Mouse (Mus musculus) C2C12 (cell line): ENCODE measurements around the gene Ttc24. TPM values are rescaled to one million over a fixed set of nuclear protein-coding genes. Genes with fewer than 3 reads are reported as not detected.

Source experiments
- H3K27me3 ChIP-seq: one replicate; pipeline ENCODE4 v1.6.1; 2011; ENCODE audit not compliant: control insufficient read depth, insufficient read depth, insufficient read length
- H3K36me3 ChIP-seq: one replicate; pipeline ENCODE4 v1.6.1; 2011; ENCODE audit not compliant: control insufficient read depth, insufficient read depth
- H3K4me3 ChIP-seq: one replicate; pipeline ENCODE4 v1.5.1; 2011; ENCODE audit warnings: mild to moderate bottlenecking, control low read depth; ENCODE audit not compliant: poor library complexity, insufficient read depth, severe bottlenecking
- H3K79me2 ChIP-seq: one replicate; pipeline ENCODE4 v1.6.1; 2011; ENCODE audit not compliant: control insufficient read depth, insufficient read depth
- H3K79me3 ChIP-seq: one replicate; pipeline ENCODE4 v1.6.1; 2011; ENCODE audit warnings: low read depth, control low read depth
- H3ac ChIP-seq: one replicate; pipeline ENCODE3; 2011; ENCODE audit warnings: low read depth; ENCODE audit not compliant: control insufficient read depth, insufficient read length
- CEBPB ChIP-seq: IDR thresholded peaks from one replicate; pipeline ENCODE4 v1.6.1; 2011; ENCODE audit warnings: low read depth, mild to moderate bottlenecking, control low read depth, moderate library complexity
- CTCF ChIP-seq: IDR thresholded peaks from one replicate; pipeline ENCODE4 v1.5.1; 2011; ENCODE audit not compliant: control insufficient read depth, insufficient read depth, insufficient read length
- FOSL1 ChIP-seq: IDR thresholded peaks from one replicate; pipeline ENCODE4 v1.8.0; 2011; ENCODE audit warnings: mild to moderate bottlenecking, low read length; ENCODE audit not compliant: poor library complexity, insufficient read depth, severe bottlenecking
- MAX ChIP-seq: IDR thresholded peaks from one replicate; pipeline ENCODE4 v1.6.1; 2011; ENCODE audit warnings: mild to moderate bottlenecking, control low read depth
- MYOD1 ChIP-seq: IDR thresholded peaks from one replicate; pipeline ENCODE4 v1.6.1; 2011; ENCODE audit warnings: low read depth; ENCODE audit not compliant: control insufficient read depth, insufficient read length
- MYOG ChIP-seq: IDR thresholded peaks from one replicate; pipeline ENCODE4 v1.6.1; 2011; ENCODE audit not compliant: control insufficient read depth, insufficient read length; ENCODE audit errors: extremely low read depth
- USF1 ChIP-seq: IDR thresholded peaks from one replicate; pipeline ENCODE4 v1.6.1; 2011; ENCODE audit warnings: low read depth, mild to moderate bottlenecking, control low read depth, moderate library complexity
- polyA plus RNA-seq: library from polyadenylated mRNA; unstranded; fragments of >200 nt; fragmentation: generic; extraction: Trizol; gene quantifications from one replicate; pipeline ENCODE4 v1.2.1, GENCODE M21; 2012; ENCODE audit warnings: missing spikeins

Gene Ttc24
- polyA plus RNA-seq, 1 experiment = not detected

GRCm38 (mm10) chr3:88030608-88031395 is 47.3 kb downstream of the Ttc24 start:
- Histone ChIP-seq H3K79me3 (no peaks in the 10 kb centered on the region), H3K4me3 (no peak overlapping the region), H3K36me3 (no peaks in the 10 kb centered on the region), H3K27me3 (peaks cover 18% of the 10 kb centered on the region), H3ac (no peak overlapping the region), H3K79me2 (no peaks in the 10 kb centered on the region)
- no peak for TF ChIP-seq FOSL1
- no peak for TF ChIP-seq USF1

- Histone ChIP-seq H3K79me3 (no peaks in the 10 kb centered on the region), H3K79me2 (no peaks in the 10 kb centered on the region), H3ac (no peak within 1 kb of the TSS), H3K4me3 (no peak within 1 kb of the TSS), H3K27me3 (peaks cover 43% of the 10 kb centered on the region), H3K36me3 (no peaks in the 10 kb centered on the region)
- no peak for TF ChIP-seq CTCF
- TF ChIP-seq MYOG = no peak
- TF ChIP-seq FOSL1 = no peak
- TF ChIP-seq USF1 = no peak
- no peak for TF ChIP-seq MAX
- TF ChIP-seq CEBPB = no peak
- TF ChIP-seq MYOD1 = no peak
These were observed 50.5 kb downstream of the Ttc24 start, which contains the start of gene Hapln2 for GRCm38 (mm10) chr3:88027434-88028186. TSS of gene Hapln2 (minus strand) at chr3:88027583.

GRCm38 (mm10) chr3:88026823-88027222 is 51.3 kb downstream of the Ttc24 start:
- Histone ChIP-seq H3K4me3 (no peak overlapping the region), H3K79me3 (no peaks in the 10 kb centered on the region), H3K27me3 (peaks cover 50% of the 10 kb centered on the region), H3K79me2 (no peaks in the 10 kb centered on the region), H3K36me3 (no peaks in the 10 kb centered on the region), H3ac (no peak overlapping the region)
- TF ChIP-seq MYOG (no peak), CTCF (no peak), MAX (no peak), FOSL1 (no peak), CEBPB (no peak)

DNA sequence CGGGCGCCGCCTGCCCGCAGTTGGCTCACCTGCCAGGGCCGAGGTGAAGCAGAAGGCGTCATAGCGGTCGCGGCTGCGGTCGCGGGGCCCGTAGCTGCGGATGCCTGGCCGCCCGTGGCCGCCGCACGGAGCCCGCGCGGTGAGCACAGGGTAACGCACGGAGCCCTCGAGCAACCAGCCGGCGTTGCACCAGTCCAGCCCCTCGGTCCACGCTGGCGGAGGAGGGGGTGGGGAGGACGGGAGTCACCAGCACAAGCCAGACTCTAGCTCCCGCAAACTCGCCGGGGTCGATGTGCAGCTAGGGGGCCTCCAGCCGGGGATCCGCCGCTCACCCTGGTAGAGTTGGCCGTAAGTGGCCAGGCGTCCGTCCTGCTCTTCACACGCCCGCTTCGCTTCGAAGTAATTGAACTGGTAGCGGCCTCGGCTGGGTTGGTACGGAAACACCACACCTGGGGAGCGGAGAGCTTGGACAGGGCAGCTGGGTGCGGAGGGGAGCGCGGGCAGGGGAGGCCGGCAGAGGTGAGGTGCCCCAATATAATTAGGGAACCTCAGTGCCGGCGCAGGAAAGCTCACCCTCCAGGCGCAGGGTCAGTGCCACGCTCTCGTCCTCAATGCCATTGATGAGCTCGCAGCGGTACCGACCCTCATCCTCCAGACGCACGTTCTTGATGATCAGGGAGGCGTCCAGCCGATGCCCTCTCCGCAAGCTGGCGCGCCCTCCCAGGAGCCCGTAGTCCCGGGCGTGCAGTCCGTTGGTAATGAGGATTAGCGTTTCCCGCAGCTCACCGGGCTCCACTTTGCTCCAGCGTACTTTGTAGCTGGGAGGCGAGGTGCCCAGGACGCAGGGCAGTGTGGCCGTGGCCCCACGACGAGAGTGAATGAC is 54.7 kb downstream of the Ttc24 start:
- Histone ChIP-seq H3K79me3 (no peaks in the 10 kb centered on the region), H3K36me3 (no peaks in the 10 kb centered on the region), H3K27me3 (peaks cover 46% of the 10 kb centered on the region), H3K4me3 (no peak overlapping the region), H3K79me2 (no peaks in the 10 kb centered on the region), H3ac (no peak overlapping the region)
- TF ChIP-seq CEBPB = no peak

DNA sequence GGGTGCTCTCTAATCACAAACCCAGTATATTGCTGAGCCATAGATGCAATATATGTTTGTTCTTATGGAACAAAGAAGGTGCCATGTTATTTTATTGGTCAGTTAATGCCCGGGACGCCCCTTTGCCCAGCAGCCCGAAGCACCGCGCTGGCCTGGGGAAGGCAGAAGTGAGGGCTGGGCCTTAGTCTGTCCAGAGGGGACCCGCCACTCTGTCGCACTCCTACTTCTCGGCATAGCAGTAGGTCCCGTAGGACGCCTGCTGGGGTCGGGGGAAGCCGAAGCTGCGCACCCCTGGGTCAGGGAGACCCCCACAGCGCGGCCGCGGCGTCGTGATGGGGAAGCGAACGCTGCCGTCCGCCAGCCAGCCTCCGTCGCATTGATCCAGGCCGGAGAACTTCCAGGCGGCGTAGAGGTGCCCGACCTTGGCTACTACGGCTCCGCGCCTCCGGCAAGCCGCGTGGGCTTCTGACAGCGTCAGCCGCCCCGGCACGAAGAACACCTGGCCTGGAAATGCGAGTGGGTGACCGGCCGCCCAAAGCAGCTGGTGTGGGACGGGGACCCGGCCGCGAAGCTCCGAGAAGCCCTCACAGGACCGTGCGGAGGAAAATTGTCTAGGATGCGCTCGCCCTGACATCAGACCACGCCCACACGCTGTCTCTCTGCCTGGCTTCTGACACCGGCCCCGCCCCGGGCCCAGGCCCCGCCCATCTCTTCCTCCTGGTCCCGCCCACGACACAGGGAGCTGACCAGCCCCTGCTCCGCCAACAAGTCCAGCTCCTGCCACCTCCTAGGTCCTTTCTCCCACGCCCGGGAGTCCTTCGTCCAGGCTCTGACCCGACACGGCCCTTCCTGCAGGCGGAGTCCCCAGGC is 55.5 kb downstream of the Ttc24 start:
- Histone ChIP-seq H3K79me2 (no peaks in the 10 kb centered on the region), H3K4me3 (no peak overlapping the region), H3K79me3 (no peaks in the 10 kb centered on the region), H3K36me3 (no peaks in the 10 kb centered on the region), H3K27me3 (peaks cover 46% of the 10 kb centered on the region), H3ac (no peak overlapping the region)
- TF ChIP-seq MYOD1 = no peak
- no peak for TF ChIP-seq MYOG
- no peak for TF ChIP-seq FOSL1
- TF ChIP-seq CTCF = no peak
- no peak for TF ChIP-seq USF1
- no peak for TF ChIP-seq MAX

Other genes with a start within 250 kb of the Ttc24 start
- 0.01 TPM for gene Sh2d2a, start 231.5 kb downstream of the Ttc24 start, polyA plus RNA-seq
- 44.3 TPM for gene Prcc, start 192.7 kb downstream of the Ttc24 start, polyA plus RNA-seq
- gene Hdgf, start 172.0 kb downstream of the Ttc24 start, polyA plus RNA-seq = 279 TPM
- gene Mrpl24, start 158.8 kb downstream of the Ttc24 start, polyA plus RNA-seq = 69.7 TPM
- gene Isg20l2, start 148.0 kb downstream of the Ttc24 start, polyA plus RNA-seq = 25.0 TPM
- gene Rrnad1, start 147.6 kb downstream of the Ttc24 start, polyA plus RNA-seq = 7.1 TPM
- 14.4 TPM for gene Crabp2, start 129.6 kb downstream of the Ttc24 start, polyA plus RNA-seq
- 158 TPM for gene Nes, start 107.2 kb downstream of the Ttc24 start, polyA plus RNA-seq
- gene Bcan, start 78.1 kb downstream of the Ttc24 start, polyA plus RNA-seq = 0.15 TPM
- not detected for gene Hapln2, start 50.7 kb downstream of the Ttc24 start, polyA plus RNA-seq
- 26.4 TPM for gene Gpatch4, start 35.2 kb downstream of the Ttc24 start, polyA plus RNA-seq
- 93.6 TPM for gene Naxe, start 19.8 kb downstream of the Ttc24 start, polyA plus RNA-seq
- gene Iqgap3, start 3.7 kb upstream of the Ttc24 start, polyA plus RNA-seq = 23.9 TPM
- gene Mef2d, start 64.1 kb upstream of the Ttc24 start, polyA plus RNA-seq = 35.3 TPM
- not detected for gene Rhbg, start 176.4 kb upstream of the Ttc24 start, polyA plus RNA-seq
- not detected for gene Gm38392, start 208.9 kb upstream of the Ttc24 start, polyA plus RNA-seq
- gene Tsacc, start 218.7 kb upstream of the Ttc24 start, polyA plus RNA-seq = 2.3 TPM
- 628 TPM for gene Cct3, start 218.8 kb upstream of the Ttc24 start, polyA plus RNA-seq
- gene Glmp, start 246.7 kb upstream of the Ttc24 start, polyA plus RNA-seq = 173 TPM